Mouse (Mus musculus) heart, postnatal 36 days (tissue): ENCODE measurements around the gene Dusp12. TPM values are rescaled to one million over a fixed set of nuclear protein-coding genes. Genes with fewer than 3 reads are reported as not detected.

ENCODE experiments used
- DNase-seq, 2 experiments: peaks; one replicate each; pipeline ENCODE4 v3.0.0; 2021 to 2022
- intact Hi-C: fragments of 180-260 bp; cut with DNase I; formaldehyde crosslinking; loops from one replicate; pipeline ENCODE4 v1.15.1; 2025
- total RNA-seq, 2 experiments: library from RNA; stranded (reverse); gene quantifications; 2 replicates each; pipeline ENCODE4 v1.2.3; 2021

Dusp12 gene
- total RNA-seq, 2 experiments from 2014 or later, result 8.6 to 9.8 TPM

GRCm38 (mm10) chr1:170900799-170901467 is 15.6 kb upstream of the Dusp12 start:
- DNase-seq, result peak; percentile 48 to 52
- intact Hi-C loops, result loop anchor here (1.0 kb wide), 1 partner anchor 95 kb away; no protein-coding TSS in a partner anchor

- intact Hi-C loops, result no loop called here
- DNase-seq, result no peak
Measured at GRCm38 (mm10) chr1:170898413-170899075, 13.2 kb upstream of the Dusp12 start.

- intact Hi-C loops, result no loop called here
Measured at GRCm38 (mm10) chr1:170896651-170897281, 11.4 kb upstream of the Dusp12 start.

GRCm38 (mm10) chr1:170894603-170895602 is 9.6 kb upstream of the Dusp12 start:
- intact Hi-C loops, result no loop called here
- no peak for DNase-seq

More at GRCm38 (mm10) chr1:170896651-170897281, 11.4 kb upstream of the Dusp12 start:
- DNase-seq, result no peak

GRCm38 (mm10) chr1:170892279-170892678 is 6.9 kb upstream of the Dusp12 start:
- intact Hi-C loops, result no loop called here
- DNase-seq, result no peak

GRCm38 (mm10) chr1:170891646-170892045 is 6.3 kb upstream of the Dusp12 start:
- no peak for DNase-seq

GRCm38 (mm10) chr1:170889310-170889709 is 4.0 kb upstream of the Dusp12 start:
- intact Hi-C loops, result no loop called here
- no peak for DNase-seq

More at GRCm38 (mm10) chr1:170891646-170892045, 6.3 kb upstream of the Dusp12 start:
- intact Hi-C loops, result no loop called here

GRCm38 (mm10) chr1:170886044-170886458 is 711 bp upstream of the Dusp12 start:
- no peak for DNase-seq
- intact Hi-C loops, result no loop called here

- intact Hi-C loops, result no loop called here
Measured at GRCm38 (mm10) chr1:170884390-170884789, 950 bp downstream of the Dusp12 start.

GRCm38 (mm10) chr1:170882915-170883485 is 2.3 kb downstream of the Dusp12 start:
- intact Hi-C loops, result no loop called here
- DNase-seq, result no peak

More at GRCm38 (mm10) chr1:170884390-170884789, 950 bp downstream of the Dusp12 start:
- no peak for DNase-seq

- intact Hi-C loops, result no loop called here
- DNase-seq, result no peak
Measured at GRCm38 (mm10) chr1:170876906-170877305, 8.4 kb downstream of the Dusp12 start.

- DNase-seq, result no peak
- intact Hi-C loops, result no loop called here
Measured at GRCm38 (mm10) chr1:170875676-170876075, 9.7 kb downstream of the Dusp12 start.

GRCm38 (mm10) chr1:170871961-170872360 is 13.4 kb downstream of the Dusp12 start:
- no peak for DNase-seq
- intact Hi-C loops, result no loop called here

GRCm38 (mm10) chr1:170871402-170871801 is 13.9 kb downstream of the Dusp12 start:
- no peak for DNase-seq
- intact Hi-C loops, result no loop called here

GRCm38 (mm10) chr1:170868905-170869283 is 16.4 kb downstream of the Dusp12 start:
- intact Hi-C loops, result loop anchor here (5.0 kb wide), 1 partner anchor 1337 kb away; the partner anchor contains the start of gene Nuf2

GRCm38 (mm10) chr1:170868107-170868904 is 17.0 kb downstream of the Dusp12 start:
- intact Hi-C loops, result loop anchor here (5.0 kb wide), 1 partner anchor 1336 kb away; the partner anchor contains the start of gene Nuf2
- peak; percentile 70 to 73 for DNase-seq

More at GRCm38 (mm10) chr1:170868905-170869283, 16.4 kb downstream of the Dusp12 start:
- no peak for DNase-seq

GRCm38 (mm10) chr1:170867691-170868105 is 17.6 kb downstream of the Dusp12 start, which contains the start of gene Atf6:
Atf6 (minus strand) TSS chr1:170867771.
- intact Hi-C loops, result loop anchor here (5.0 kb wide), 1 partner anchor 1335 kb away; the partner anchor contains the start of gene Nuf2
- peak; percentile 97 for DNase-seq

- DNase-seq, result no peak
- intact Hi-C loops, result loop anchor here (5.0 kb wide), 1 partner anchor 1335 kb away; the partner anchor contains the start of gene Nuf2
Measured at GRCm38 (mm10) chr1:170866992-170867690, 18.2 kb downstream of the Dusp12 start.
